In genomic region chr10:75451036-75451786, GRCm38 (mm10) we compare ENCODE assay signal across 8 mouse cellular contexts. TPM values are rescaled to one million over a fixed set of nuclear protein-coding genes. Genes with fewer than 3 reads are reported as not detected.
DNase-seq lines count a peak whose midpoint lies in the region; ATAC-seq lines count a peak whose summit lies in the region.

No protein-coding gene starts in this region.

- no peaks in the 10 kb centered on the region for H3K36me3 ChIP-seq in limb, embryonic 13.5 days
- H3K36me3 ChIP-seq in limb, embryonic 10.5 days, result no peaks in the 10 kb centered on the region
- H3K36me3 ChIP-seq in midbrain, embryonic 10.5 days, result no peaks in the 10 kb centered on the region

- H3K27me3 ChIP-seq in limb, embryonic 13.5 days, result no peaks in the 10 kb centered on the region
- H3K27me3 ChIP-seq in limb, embryonic 10.5 days (ENCODE audit: low read depth, poor library complexity, severe bottlenecking), result 0 out of 2 replicates have a peak, but pooled peaks cover 2% of the 10 kb centered on the region
- H3K27me3 ChIP-seq in midbrain, embryonic 10.5 days (ENCODE audit: low read depth, poor library complexity, severe bottlenecking), result no peaks in the 10 kb centered on the region

- no peak overlapping the region for H3K4me3 ChIP-seq in limb, embryonic 13.5 days
- no peak overlapping the region for H3K4me3 ChIP-seq in limb, embryonic 10.5 days
- H3K4me3 ChIP-seq in midbrain, embryonic 10.5 days, result no peak overlapping the region

- H3K27ac ChIP-seq in limb, embryonic 13.5 days, result 0 out of 2 replicates have a peak overlapping the region, but pooled peaks have one; percentile 0
- H3K27ac ChIP-seq in limb, embryonic 10.5 days, result no peak overlapping the region
- peak overlapping the region; percentile 38 for H3K27ac ChIP-seq in midbrain, embryonic 10.5 days (replicated peaks)

- no peaks in the 10 kb centered on the region for H3K9me3 ChIP-seq in limb, embryonic 13.5 days
- no peaks in the 10 kb centered on the region for H3K9me3 ChIP-seq in limb, embryonic 10.5 days (replicated peaks)
- no peaks in the 10 kb centered on the region for H3K9me3 ChIP-seq in midbrain, embryonic 10.5 days (replicated peaks)

- H3K4me1 ChIP-seq in limb, embryonic 13.5 days, result peaks cover 33% of the 10 kb centered on the region
- peaks cover 11% of the 10 kb centered on the region; the same call in 1 of the 2 replicates for H3K4me1 ChIP-seq in limb, embryonic 10.5 days
- H3K4me1 ChIP-seq in midbrain, embryonic 10.5 days, result peaks cover 24% of the 10 kb centered on the region

- DNase-seq in limb, embryonic 10.5 days (ENCODE audit: low spot score), result no peak
- peak; percentile 75 to 79 for DNase-seq in cerebellum, postnatal 14 days
- DNase-seq in heart, adult 9 months (ENCODE audit: low spot score in 2 of 2), result peak; percentile 65 to 70
- DNase-seq in kidney, adult 9 months, result peak; percentile 92
- DNase-seq in midbrain, embryonic 10.5 days (ENCODE audit: low spot score), result peak; percentile 46
- DNase-seq in thymus, postnatal 4 days, result no peak
- no peak for DNase-seq in layer of hippocampus, adult 9-11 months

- no peak overlapping the region for H3K9ac ChIP-seq in limb, embryonic 13.5 days

- WGBS in limb, embryonic 13.5 days, result 60% methylated on average over 10 of the region's 10 CpGs
- WGBS in limb, embryonic 10.5 days, result 78% methylated on average over 10 of the region's 10 CpGs
- WGBS in midbrain, embryonic 10.5 days, result 66% methylated on average over 10 of the region's 10 CpGs

- peak; percentile 34 for ATAC-seq in limb, embryonic 13.5 days (ENCODE audit: low FRiP score, low read depth)

- H3K4me2 ChIP-seq in limb, embryonic 13.5 days (replicated peaks), result no peak overlapping the region

RNA-seq across cellular contexts. Expression of gene Upb1, which starts 50.3 kb away (rescaled TPM):
- 0.57 and 0.67 TPM in 2 replicates for polyA plus RNA-seq in limb, embryonic 13.5 days (2015; fragmentation: Nextera tagmentation; extraction: Ambion mirVana)
- polyA plus RNA-seq in limb, embryonic 10.5 days (2016; fragmentation: Nextera tagmentation; extraction: Ambion mirVana), result 0.70 TPM in 1 of 2 replicates, not detected in the other
- not detected in 2 replicates for polyA plus RNA-seq in midbrain, embryonic 10.5 days (2016; fragmentation: Nextera tagmentation; extraction: Ambion mirVana)

Comparison
In these comparisons a context has a peak if more than half of its experiments do, and no peak if none do; other contexts are left out.
1. DNase-seq: peak in cerebellum, postnatal 14 days (2 of 2), heart, adult 9 months (2 of 2), kidney, adult 9 months (single experiment) and midbrain, embryonic 10.5 days (single experiment); none in limb, embryonic 10.5 days (single experiment), thymus, postnatal 4 days (single experiment) and layer of hippocampus, adult 9-11 months (single experiment).